Mouse (Mus musculus) CD4-positive, CD25-positive, alpha-beta regulatory T cell, adult 2 months (primary cell): Measurements from ENCODE around the gene Gba2.
A peak's percentile ranks its signal among the peaks of the same experiment; 100 is the strongest.
"Not testable (repeated sequence)": the region's sequence is repeated elsewhere in the genome, so short reads cannot be mapped to it uniquely, and the experiment has no call there.

ENCODE experiments used
- DNase-seq: peaks from one replicate; pipeline ENCODE4 v3.0.0-alpha.2; 2012; ENCODE audit warnings: low read depth, low spot score

The Gba2 gene

GRCm38 (mm10) chr4:43578376-43579204 is at the start of gene Gba2, which contains the start of gene Rgp1:
Gba2 (minus strand) TSS chr4:43578873.
Rgp1 (plus strand) TSS chr4:43578715.
- DNase-seq, result peak; percentile 86

- DNase-seq, result no peak
Measured at GRCm38 (mm10) chr4:43620146-43620778, 41.6 kb upstream of the Gba2 start.

GRCm38 (mm10) chr4:43613060-43613730 is 34.5 kb upstream of the Gba2 start:
- DNase-seq, result peak; percentile 20

GRCm38 (mm10) chr4:43612534-43612933 is 33.9 kb upstream of the Gba2 start:
- no peak for DNase-seq

- DNase-seq, result no peak
Measured at GRCm38 (mm10) chr4:43604751-43605685, 26.3 kb upstream of the Gba2 start.

GRCm38 (mm10) chr4:43604099-43604498 is 25.4 kb upstream of the Gba2 start:
- no peak for DNase-seq

GRCm38 (mm10) chr4:43600195-43600934 is 21.7 kb upstream of the Gba2 start:
- no peak for DNase-seq

- DNase-seq, result no peak
Measured at GRCm38 (mm10) chr4:43598650-43599380, 20.1 kb upstream of the Gba2 start.

- DNase-seq, result no peak
Measured at GRCm38 (mm10) chr4:43598200-43598599, 19.5 kb upstream of the Gba2 start.

GRCm38 (mm10) chr4:43596597-43596996 is 17.9 kb upstream of the Gba2 start:
- not testable (repeated sequence) for DNase-seq

GRCm38 (mm10) chr4:43593453-43593852 is 14.8 kb upstream of the Gba2 start:
- DNase-seq, result no peak

- DNase-seq, result no peak
Measured at GRCm38 (mm10) chr4:43591961-43592360, 13.3 kb upstream of the Gba2 start.

GRCm38 (mm10) chr4:43591543-43591942 is 12.9 kb upstream of the Gba2 start:
- DNase-seq, result peak; percentile 16

GRCm38 (mm10) chr4:43587681-43588080 is 9.0 kb upstream of the Gba2 start:
- no peak for DNase-seq

GRCm38 (mm10) chr4:43586411-43586810 is 7.7 kb upstream of the Gba2 start:
- DNase-seq, result no peak

GRCm38 (mm10) chr4:43585682-43586081 is 7.0 kb upstream of the Gba2 start:
- no peak for DNase-seq

GRCm38 (mm10) chr4:43584444-43585416 is 6.1 kb upstream of the Gba2 start, which contains the start of gene Msmp:
Msmp (minus strand) TSS chr4:43584494.
- DNase-seq, result no peak

GRCm38 (mm10) chr4:43583421-43583820 is 4.7 kb upstream of the Gba2 start:
- DNase-seq, result no peak

- no peak for DNase-seq
Measured at GRCm38 (mm10) chr4:43582241-43582640, 3.6 kb upstream of the Gba2 start.
